Mouse (Mus musculus) Muller cell, postnatal 12 days (primary cell): ENCODE measurements around the gene Dcaf15.
A peak's percentile ranks its signal among the peaks of the same experiment; 100 is the strongest.

ENCODE experiments used
- DNase-seq: peaks from one replicate; pipeline ENCODE4 v3.0.0-alpha.2; 2015; ENCODE audit errors: inconsistent ontology term

The Dcaf15 gene

GRCm38 (mm10) chr8:84066291-84066930 lies 38.2 kb downstream of the Dcaf15 start, which contains the start of gene Rfx1:
TSS of gene Rfx1 (plus strand) at chr8:84066834.
- DNase-seq, result peak; percentile 100

GRCm38 (mm10) chr8:84065457-84066072 lies 39.0 kb downstream of the Dcaf15 start:
- peak; percentile 44 for DNase-seq

DNA sequence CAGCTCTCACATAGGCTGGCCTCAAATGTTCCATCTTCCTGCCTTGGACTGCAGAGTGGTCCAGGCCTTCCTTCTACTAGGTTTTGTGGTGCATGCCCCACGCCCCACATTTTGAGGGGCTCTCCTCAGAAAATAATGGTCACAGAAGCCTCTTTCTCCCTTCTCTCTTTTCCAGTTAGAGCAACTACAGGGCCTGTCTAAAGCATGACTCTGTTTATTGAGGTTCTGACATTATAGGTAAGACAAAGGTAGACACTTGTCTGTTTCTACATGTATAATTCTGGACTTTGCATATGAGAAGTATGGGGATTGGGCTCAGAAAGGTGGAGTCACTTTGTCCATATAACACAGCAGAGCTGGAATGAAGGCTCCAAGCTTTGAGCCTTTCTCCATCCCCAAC lies 39.5 kb downstream of the Dcaf15 start, which contains the start of gene Gm10643:
Gene Gm10643, minus strand, starts transcription at position 101 of the 400 bp plus-strand sequence.
- no peak for DNase-seq

GRCm38 (mm10) chr8:84063861-84064610 lies 40.5 kb downstream of the Dcaf15 start:
- DNase-seq, result no peak

DNA sequence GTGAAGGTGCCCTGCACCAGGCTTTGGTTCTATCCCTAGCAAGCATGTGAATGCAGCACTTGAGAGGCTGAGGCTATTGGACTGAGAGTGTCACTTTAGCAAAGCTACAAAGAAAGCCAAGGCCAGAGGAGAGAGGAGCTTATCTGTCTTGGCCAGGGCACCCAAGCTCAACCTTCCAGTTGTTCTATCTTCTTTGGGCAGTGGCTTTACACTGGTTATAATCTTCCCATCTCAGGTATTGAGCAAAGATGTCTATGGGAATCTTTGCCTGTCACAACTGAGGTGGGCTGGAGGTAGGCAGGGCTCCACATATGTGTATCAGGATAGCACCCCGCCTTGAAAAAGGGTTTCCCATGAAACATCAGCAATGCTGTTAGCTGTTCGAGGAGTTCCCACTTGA lies 44.3 kb downstream of the Dcaf15 start:
- DNase-seq, result no peak

DNA sequence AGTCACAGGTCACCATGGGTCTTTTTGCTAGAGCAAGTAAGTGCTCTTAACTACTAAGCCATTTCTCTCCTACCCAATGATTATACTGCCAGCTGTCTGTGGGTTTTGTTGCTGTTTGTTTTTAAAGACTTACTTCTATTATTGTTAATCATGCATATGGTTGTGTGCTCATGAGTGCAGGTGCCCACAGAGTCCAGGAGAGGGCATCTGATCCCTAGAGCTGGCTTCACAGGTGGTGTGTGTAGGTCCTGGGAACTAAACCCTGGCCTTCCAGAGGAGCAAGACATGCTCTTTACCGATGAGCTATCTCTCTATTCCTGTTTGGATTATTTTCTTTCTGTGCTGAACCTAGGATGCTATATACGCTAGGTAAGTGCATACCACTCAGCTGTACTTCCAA lies 45.3 kb downstream of the Dcaf15 start:
- no peak for DNase-seq

- no peak for DNase-seq
These were observed 46.7 kb downstream of the Dcaf15 start for GRCm38 (mm10) chr8:84057827-84058226.

GRCm38 (mm10) chr8:84053229-84053628 lies 51.3 kb downstream of the Dcaf15 start:
- DNase-seq, result no peak

GRCm38 (mm10) chr8:84052746-84053145 lies 51.8 kb downstream of the Dcaf15 start:
- DNase-seq, result no peak

- no peak for DNase-seq
These were observed 56.4 kb downstream of the Dcaf15 start for GRCm38 (mm10) chr8:84048171-84048570.
